Mouse (Mus musculus): ENCODE results near the gene Pik3r1.

Pik3r1 gene

GRCm38 (mm10) chr13:101767013-101767808, 806 bp downstream of the Pik3r1 start:
- in situ Hi-C loops (cut with MboI, MseI): loop anchor here (10.0 kb wide), 1 partner anchor 828 kb away; no protein-coding TSS in a partner anchor

- in situ Hi-C loops (cut with MboI, MseI): loop anchor here (10.0 kb wide), 1 partner anchor 828 kb away; no protein-coding TSS in a partner anchor
These were observed 1.4 kb downstream of the Pik3r1 start for GRCm38 (mm10) chr13:101766605-101767012.

GRCm38 (mm10) chr13:101765976-101766375, 2.0 kb downstream of the Pik3r1 start:
- in situ Hi-C loops (cut with MboI, MseI): loop anchor here (10.0 kb wide), 1 partner anchor 829 kb away; no protein-coding TSS in a partner anchor

GRCm38 (mm10) chr13:101764111-101764510, 3.9 kb downstream of the Pik3r1 start:
- in situ Hi-C loops (cut with MboI, MseI): loop anchor here (10.0 kb wide), 1 partner anchor 831 kb away; no protein-coding TSS in a partner anchor

- in situ Hi-C loops (cut with MboI, MseI): loop anchor here (10.0 kb wide), 1 partner anchor 831 kb away; no protein-coding TSS in a partner anchor
These were observed 4.3 kb downstream of the Pik3r1 start for GRCm38 (mm10) chr13:101763676-101764075.

- in situ Hi-C loops (cut with MboI, MseI): loop anchor here (10.0 kb wide), 1 partner anchor 832 kb away; no protein-coding TSS in a partner anchor
These were observed 4.9 kb downstream of the Pik3r1 start for GRCm38 (mm10) chr13:101763149-101763548.

- in situ Hi-C loops (cut with MboI, MseI): loop anchor here (10.0 kb wide), 1 partner anchor 833 kb away; no protein-coding TSS in a partner anchor
These were observed 6.4 kb downstream of the Pik3r1 start for GRCm38 (mm10) chr13:101761617-101762016.

GRCm38 (mm10) chr13:101760953-101761352, 7.1 kb downstream of the Pik3r1 start:
- in situ Hi-C loops (cut with MboI, MseI): loop anchor here (10.0 kb wide), 1 partner anchor 834 kb away; no protein-coding TSS in a partner anchor

- in situ Hi-C loops (cut with MboI, MseI): loop anchor here (10.0 kb wide), 1 partner anchor 835 kb away; no protein-coding TSS in a partner anchor
These were observed 7.9 kb downstream of the Pik3r1 start for GRCm38 (mm10) chr13:101760001-101760687.

GRCm38 (mm10) chr13:101759281-101759871, 8.6 kb downstream of the Pik3r1 start:
- in situ Hi-C loops (cut with MboI, MseI): no loop called here

- in situ Hi-C loops (cut with MboI, MseI): no loop called here
These were observed 10.1 kb downstream of the Pik3r1 start for GRCm38 (mm10) chr13:101757801-101758422.

- in situ Hi-C loops (cut with MboI, MseI): no loop called here
These were observed 12.8 kb downstream of the Pik3r1 start for GRCm38 (mm10) chr13:101755228-101755627.

- in situ Hi-C loops (cut with MboI, MseI): no loop called here
These were observed 14.4 kb downstream of the Pik3r1 start for GRCm38 (mm10) chr13:101753639-101754038.

- in situ Hi-C loops (cut with MboI, MseI): no loop called here
These were observed 16.2 kb downstream of the Pik3r1 start for GRCm38 (mm10) chr13:101751816-101752215.

- in situ Hi-C loops (cut with MboI, MseI): no loop called here
These were observed 21.9 kb downstream of the Pik3r1 start for GRCm38 (mm10) chr13:101746012-101746595.

- in situ Hi-C loops (cut with MboI, MseI): no loop called here
These were observed 23.1 kb downstream of the Pik3r1 start for GRCm38 (mm10) chr13:101744943-101745342.

GRCm38 (mm10) chr13:101744053-101744452, 24.0 kb downstream of the Pik3r1 start:
- in situ Hi-C loops (cut with MboI, MseI): no loop called here

- in situ Hi-C loops (cut with MboI, MseI): no loop called here
These were observed 24.8 kb downstream of the Pik3r1 start for GRCm38 (mm10) chr13:101743247-101743646.

- in situ Hi-C loops (cut with MboI, MseI): no loop called here
These were observed 25.4 kb downstream of the Pik3r1 start for GRCm38 (mm10) chr13:101742596-101742995.

- in situ Hi-C loops (cut with MboI, MseI): no loop called here
These were observed 26.3 kb downstream of the Pik3r1 start for GRCm38 (mm10) chr13:101741530-101742309.
